Mouse (Mus musculus) stomach, embryonic 16.5 days (tissue): ENCODE results near the gene Cdh4. TPM values are rescaled to one million over a fixed set of nuclear protein-coding genes. Genes with fewer than 3 reads are reported as not detected.

Experiments used
- ATAC-seq: fragments of 200-750 bp; cut with Nextera tagmentation; 2 replicates; pipeline ENCODE4 v1.8.0; 2017; ENCODE audit warnings: moderate number of reproducible peaks, moderate TSS enrichment; ENCODE audit not compliant: insufficient read depth, low FRiP score
- H3K27ac ChIP-seq: fragments of 300-500 bp; sonication (generic); 2 replicates; pipeline ENCODE4 v1.5.1; 2014; ENCODE audit warnings: low read length
- H3K27me3 ChIP-seq: fragments of 300-500 bp; sonication (generic); 2 replicates; pipeline ENCODE4 v1.6.1; 2014; ENCODE audit warnings: low read length, control low read depth, mixed read lengths; ENCODE audit not compliant: control insufficient read depth, insufficient read depth
- H3K36me3 ChIP-seq: fragments of 300-500 bp; sonication (generic); 2 replicates; pipeline ENCODE4 v1.6.1; 2014; ENCODE audit warnings: low read length; ENCODE audit not compliant: control insufficient read depth, insufficient read depth
- H3K4me1 ChIP-seq: fragments of 300-500 bp; sonication (generic); 2 replicates; pipeline ENCODE4 v1.6.1; 2014; ENCODE audit warnings: low read length, control low read depth, mixed read lengths; ENCODE audit not compliant: control insufficient read depth, insufficient read depth
- H3K4me2 ChIP-seq: fragments of 300-500 bp; sonication (generic); 2 replicates; pipeline ENCODE4 v1.6.1; 2014; ENCODE audit warnings: low read depth, low read length, mixed read lengths
- H3K4me3 ChIP-seq: fragments of 300-500 bp; sonication (generic); replicated peaks from 2 replicates; pipeline ENCODE4 v1.5.1; 2014; ENCODE audit warnings: mild to moderate bottlenecking, low read length
- H3K9ac ChIP-seq: fragments of 300-500 bp; sonication (generic); 2 replicates; pipeline ENCODE4 v1.6.1; 2014; ENCODE audit warnings: low read length
- H3K9me3 ChIP-seq: fragments of 300-500 bp; sonication (generic); replicated peaks from 2 replicates; pipeline ENCODE4 v1.6.1; 2016; ENCODE audit warnings: low read length, control low read depth; ENCODE audit not compliant: control insufficient read depth
- WGBS: fragments of 180-500 bp; shearing (Covaris S2); extraction: QIAGEN DNeasy Blood & Tissue Kit; methylation state at CpG from one replicate; pipeline ENCODE4 v1.1.7; 2014; 5-methylcytosine and 5-hydroxymethylcytosine counted together
- polyA plus RNA-seq: library from polyadenylated mRNA; unstranded; fragments of >200 nt; fragmentation: Nextera tagmentation; extraction: Ambion mirVana; gene quantifications from 2 replicates; pipeline ENCODE4 v1.2.1, GENCODE M21; 2015

The Cdh4 gene
- polyA plus RNA-seq, 1 experiment from 2014 or later, result 4.4 TPM

DNA sequence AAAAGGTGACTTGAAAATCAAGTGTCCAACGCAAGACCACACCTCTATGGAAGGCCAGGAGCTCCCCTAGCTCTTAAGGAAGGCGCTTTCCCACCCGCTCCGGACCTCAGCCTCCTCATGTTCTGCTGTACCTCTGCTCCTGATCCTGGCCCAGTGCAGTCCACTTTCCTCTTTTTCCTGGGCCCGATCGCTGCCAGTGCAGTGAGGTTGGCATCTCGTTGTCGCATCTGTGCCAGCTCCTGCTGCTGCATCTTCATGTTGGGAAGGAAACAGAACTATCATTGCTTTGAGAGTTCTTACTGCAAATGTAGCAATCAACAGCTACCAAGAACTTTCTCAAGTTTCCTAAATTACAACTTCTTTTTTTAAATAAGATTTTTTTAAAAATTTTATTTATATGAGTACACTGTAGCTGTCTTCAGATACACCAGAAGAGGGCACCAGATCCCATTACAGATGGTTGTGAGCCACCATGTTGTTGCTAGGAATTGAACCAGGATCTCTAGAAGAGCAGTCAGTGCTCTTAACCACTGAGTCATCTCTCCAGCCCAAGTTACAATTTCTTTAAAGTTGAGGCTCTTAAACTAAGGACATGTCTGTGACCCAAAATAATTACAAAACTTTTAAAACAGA, 478.9 kb downstream of the Cdh4 start:
- no peak overlapping the region for H3K4me3 ChIP-seq
- H3K27ac ChIP-seq, result no peak overlapping the region
- no peak overlapping the region for H3K9ac ChIP-seq
- no peak for ATAC-seq
- H3K36me3 ChIP-seq, result peaks cover 21% of the 10 kb centered on the region
- H3K4me2 ChIP-seq, result no peak overlapping the region
- no peaks in the 10 kb centered on the region for H3K27me3 ChIP-seq
- 95% methylated on average over 8 of the region's 8 CpGs for WGBS
- H3K9me3 ChIP-seq, result 0 out of 2 replicates have a peak, but pooled peaks cover 5% of the 10 kb centered on the region
- H3K4me1 ChIP-seq, result no peaks in the 10 kb centered on the region

- WGBS, result 94% methylated on average over 6 of the region's 6 CpGs
- no peak overlapping the region for H3K9ac ChIP-seq
- no peak for ATAC-seq
- H3K27ac ChIP-seq, result no peak overlapping the region
- no peaks in the 10 kb centered on the region for H3K27me3 ChIP-seq
- no peak overlapping the region for H3K4me3 ChIP-seq
- no peak overlapping the region for H3K4me2 ChIP-seq
- peaks cover 21% of the 10 kb centered on the region for H3K36me3 ChIP-seq
- no peaks in the 10 kb centered on the region for H3K4me1 ChIP-seq
- 0 out of 2 replicates have a peak, but pooled peaks cover 5% of the 10 kb centered on the region for H3K9me3 ChIP-seq
Observed at GRCm38 (mm10) chr2:179924038-179924437, 481.8 kb downstream of the Cdh4 start.

DNA sequence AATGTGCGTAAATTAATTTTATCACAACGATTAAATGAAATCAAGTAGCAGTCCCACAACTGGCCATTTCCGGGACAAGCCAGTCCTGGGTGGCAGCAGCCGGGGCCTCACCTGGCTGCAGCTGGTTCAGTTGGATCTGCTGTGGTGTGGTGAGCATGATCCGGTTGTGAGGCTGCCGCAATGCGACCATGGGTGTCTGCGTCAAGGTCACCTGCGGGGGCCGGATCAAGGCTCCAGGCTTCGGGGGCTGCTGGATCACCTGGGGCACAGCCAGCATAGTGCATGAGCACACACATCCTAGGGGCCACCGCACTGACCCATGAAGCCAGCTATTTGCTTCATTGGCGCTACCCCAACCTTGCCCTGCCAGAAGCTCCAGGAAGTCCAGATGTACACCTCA, 486.9 kb downstream of the Cdh4 start:
- peaks cover under 1% of the 10 kb centered on the region for H3K36me3 ChIP-seq
- 94% methylated on average over 13 of the region's 13 CpGs for WGBS
- H3K9ac ChIP-seq, result no peak overlapping the region
- no peak overlapping the region for H3K27ac ChIP-seq
- no peaks in the 10 kb centered on the region for H3K4me1 ChIP-seq
- H3K4me3 ChIP-seq, result no peak overlapping the region
- no peak overlapping the region for H3K4me2 ChIP-seq
- no peak for ATAC-seq
- H3K27me3 ChIP-seq, result no peaks in the 10 kb centered on the region
- H3K9me3 ChIP-seq, result no peaks in the 10 kb centered on the region

- Histone ChIP-seq H3K9ac (no peak overlapping the region), H3K9me3 (no peaks in the 10 kb centered on the region), H3K27ac (no peak overlapping the region), H3K27me3 (no peaks in the 10 kb centered on the region), H3K4me3 (no peak overlapping the region), H3K36me3 (no peaks in the 10 kb centered on the region; the same call in none of the 2 replicates), H3K4me2 (no peak overlapping the region), H3K4me1 (no peaks in the 10 kb centered on the region)
- ATAC-seq, result no peak
- WGBS, result 87% methylated on average over 16 of the region's 16 CpGs
Observed at GRCm38 (mm10) chr2:179931741-179932140, 489.5 kb downstream of the Cdh4 start.

- H3K27me3 ChIP-seq, result no peaks in the 10 kb centered on the region
- WGBS, result 74% methylated on average over 3 of the region's 3 CpGs
- H3K27ac ChIP-seq, result no peak overlapping the region
- H3K4me1 ChIP-seq, result no peaks in the 10 kb centered on the region
- H3K9me3 ChIP-seq, result no peaks in the 10 kb centered on the region
- H3K9ac ChIP-seq, result no peak overlapping the region
- no peak for ATAC-seq
- no peak overlapping the region for H3K4me3 ChIP-seq
- H3K36me3 ChIP-seq, result no peaks in the 10 kb centered on the region; the same call in 1 of the 2 replicates
- no peak overlapping the region for H3K4me2 ChIP-seq
Observed at GRCm38 (mm10) chr2:179934165-179934564, 491.9 kb downstream of the Cdh4 start.

- Histone ChIP-seq H3K9ac (no peak overlapping the region), H3K27me3 (no peaks in the 10 kb centered on the region), H3K4me2 (no peak overlapping the region), H3K4me1 (no peaks in the 10 kb centered on the region), H3K27ac (no peak overlapping the region), H3K36me3 (no peaks in the 10 kb centered on the region; the same call in 1 of the 2 replicates), H3K4me3 (no peak overlapping the region), H3K9me3 (no peaks in the 10 kb centered on the region)
- ATAC-seq, result no peak
- 53% methylated on average over 4 of the region's 4 CpGs for WGBS
Observed at GRCm38 (mm10) chr2:179937091-179937490, 494.9 kb downstream of the Cdh4 start.

DNA sequence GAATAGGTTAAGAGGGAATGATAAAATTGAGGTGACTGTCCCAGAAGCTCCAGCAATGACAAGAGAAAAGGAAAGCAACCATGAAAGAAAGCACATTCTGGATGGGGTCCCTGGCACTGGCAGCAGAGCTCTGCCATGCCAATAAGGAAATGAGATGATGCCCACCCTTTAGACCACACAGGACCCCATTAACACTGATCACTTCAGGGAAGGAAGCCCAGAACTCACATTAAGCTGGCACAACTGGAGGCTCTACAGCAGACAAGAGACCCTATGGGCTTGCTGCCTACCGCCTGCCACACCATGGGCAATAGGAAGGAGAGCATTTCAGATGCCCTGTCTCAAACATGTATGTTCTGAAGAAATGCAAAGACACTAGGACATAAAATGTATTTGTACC, 499.5 kb downstream of the Cdh4 start:
- H3K4me3 ChIP-seq, result no peak overlapping the region
- WGBS, result 96% methylated on average over 1 of the region's 1 CpGs
- H3K9me3 ChIP-seq, result no peaks in the 10 kb centered on the region
- no peak overlapping the region for H3K9ac ChIP-seq
- H3K27ac ChIP-seq, result no peak overlapping the region
- no peak for ATAC-seq
- no peak overlapping the region for H3K4me2 ChIP-seq
- no peaks in the 10 kb centered on the region for H3K27me3 ChIP-seq
- H3K36me3 ChIP-seq, result no peaks in the 10 kb centered on the region
- peaks cover 11% of the 10 kb centered on the region for H3K4me1 ChIP-seq

GRCm38 (mm10) chr2:179945051-179945450, 502.8 kb downstream of the Cdh4 start:
- Histone ChIP-seq H3K9me3 (no peaks in the 10 kb centered on the region), H3K4me1 (peaks cover 28% of the 10 kb centered on the region), H3K4me3 (no peak overlapping the region), H3K9ac (no peak overlapping the region), H3K27me3 (no peaks in the 10 kb centered on the region), H3K27ac (no peak overlapping the region), H3K36me3 (no peaks in the 10 kb centered on the region), H3K4me2 (no peak overlapping the region)
- ATAC-seq, result no peak
- 46% methylated on average over 4 of the region's 4 CpGs for WGBS

DNA sequence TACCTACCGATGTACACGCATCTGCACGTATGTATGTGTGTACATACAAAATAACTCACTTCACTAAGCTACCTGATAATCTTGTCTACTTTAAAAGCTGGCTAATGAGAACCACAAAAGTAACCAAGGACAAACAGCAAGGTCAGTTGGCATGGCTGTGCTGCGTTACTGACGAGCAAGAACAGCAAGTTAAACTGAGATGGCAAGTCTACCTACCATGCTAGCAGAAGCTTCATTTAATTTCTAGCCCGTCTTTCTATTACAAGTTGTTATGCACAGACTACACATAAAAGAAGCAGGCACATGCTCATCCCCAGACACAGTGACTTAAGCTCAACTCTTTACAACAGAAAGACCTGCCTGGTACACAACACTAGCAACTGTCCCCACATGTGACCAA, 504.3 kb downstream of the Cdh4 start:
- H3K36me3 ChIP-seq, result no peaks in the 10 kb centered on the region

More for the DNA sequence above, 504.3 kb downstream of the Cdh4 start:
- no peaks in the 10 kb centered on the region for H3K9me3 ChIP-seq
- H3K4me3 ChIP-seq, result no peak overlapping the region
- H3K9ac ChIP-seq, result no peak overlapping the region
- ATAC-seq, result no peak
- no peaks in the 10 kb centered on the region for H3K27me3 ChIP-seq
- H3K4me2 ChIP-seq, result no peak overlapping the region
- WGBS, result 85% methylated on average over 6 of the region's 6 CpGs
- H3K4me1 ChIP-seq, result peaks cover 29% of the 10 kb centered on the region
- no peak overlapping the region for H3K27ac ChIP-seq
